Mouse (Mus musculus): ENCODE results near the gene Ube2a. TPM values are rescaled to one million over a fixed set of nuclear protein-coding genes. Genes with fewer than 3 reads are reported as not detected.
"Not testable (repeated sequence)": the region's sequence is repeated elsewhere in the genome, so short reads cannot be mapped to it uniquely, and the experiment has no call there.

Ube2a gene
- polyA plus RNA-seq, 1 experiment from 2014 or later, result 112 TPM

- Histone ChIP-seq H3K27ac (replicated peaks) (no peak overlapping the region), H3K4me1 (no peaks in the 10 kb centered on the region), H3K9ac (no peak overlapping the region), H3K9me3 (replicated peaks) (no peaks in the 10 kb centered on the region), H3K27me3 (no peaks in the 10 kb centered on the region), H3K4me2 (replicated peaks) (no peak overlapping the region), H3K4me3 (replicated peaks) (no peak overlapping the region), H3K36me3 (no peaks in the 10 kb centered on the region)
- ATAC-seq (ENCODE audit: insufficient number of reproducible peaks, low FRiP score, low TSS enrichment, low read depth), result no peak
- WGBS, result 81% methylated on average over 1 of the region's 1 CpGs
Measured at GRCm38 (mm10) chrX:36847152-36847551, 26.5 kb upstream of the Ube2a start.

- 87% methylated on average over 8 of the region's 8 CpGs for WGBS
- Histone ChIP-seq H3K27ac (replicated peaks) (no peak overlapping the region), H3K9me3 (replicated peaks) (no peaks in the 10 kb centered on the region), H3K27me3 (no peaks in the 10 kb centered on the region), H3K9ac (no peak overlapping the region), H3K36me3 (no peaks in the 10 kb centered on the region), H3K4me1 (no peaks in the 10 kb centered on the region), H3K4me3 (replicated peaks) (no peak overlapping the region), H3K4me2 (replicated peaks) (no peak overlapping the region)
- no peak for ATAC-seq (ENCODE audit: insufficient number of reproducible peaks, low FRiP score, low TSS enrichment, low read depth)
Measured at GRCm38 (mm10) chrX:36852631-36853030, 21.1 kb upstream of the Ube2a start.

- H3K4me2 ChIP-seq (replicated peaks), result peak overlapping the region; percentile 44
- H3K9ac ChIP-seq, result no peak overlapping the region
- WGBS, result 15% methylated on average over 41 of the region's 44 CpGs
- peak; percentile 82 for ATAC-seq (ENCODE audit: insufficient number of reproducible peaks, low FRiP score, low TSS enrichment, low read depth)
- peak overlapping the region; percentile 60; the same call in 1 of the 2 replicates for H3K27ac ChIP-seq (replicated peaks)
- no peaks in the 10 kb centered on the region for H3K27me3 ChIP-seq
- no peaks in the 10 kb centered on the region for H3K9me3 ChIP-seq (replicated peaks)
- peak overlapping the region; percentile 46 for H3K4me3 ChIP-seq (replicated peaks)
- H3K36me3 ChIP-seq, result no peaks in the 10 kb centered on the region
- H3K4me1 ChIP-seq, result 0 out of 2 replicates have a peak, but pooled peaks cover 6% of the 10 kb centered on the region
Measured at GRCm38 (mm10) chrX:36863766-36864608, 9.7 kb upstream of the Ube2a start.

- 0 out of 2 replicates have a peak, but pooled peaks cover 6% of the 10 kb centered on the region for H3K4me1 ChIP-seq
- no peak overlapping the region for H3K9ac ChIP-seq
- WGBS, result 46% methylated on average over 8 of the region's 8 CpGs
- no peaks in the 10 kb centered on the region for H3K27me3 ChIP-seq
- no peak for ATAC-seq (ENCODE audit: insufficient number of reproducible peaks, low FRiP score, low TSS enrichment, low read depth)
- no peaks in the 10 kb centered on the region for H3K9me3 ChIP-seq (replicated peaks)
- peak overlapping the region; percentile 46 for H3K4me3 ChIP-seq (replicated peaks)
- H3K4me2 ChIP-seq (replicated peaks), result peak overlapping the region; percentile 31
- no peaks in the 10 kb centered on the region for H3K36me3 ChIP-seq
- no peak overlapping the region for H3K27ac ChIP-seq (replicated peaks)
Measured at GRCm38 (mm10) chrX:36864609-36865328, 8.9 kb upstream of the Ube2a start.

- Histone ChIP-seq H3K9ac (no peak overlapping the region), H3K36me3 (no peaks in the 10 kb centered on the region), H3K9me3 (replicated peaks) (no peaks in the 10 kb centered on the region), H3K27ac (replicated peaks) (no peak overlapping the region), H3K27me3 (no peaks in the 10 kb centered on the region), H3K4me1 (no peaks in the 10 kb centered on the region), H3K4me2 (replicated peaks) (no peak overlapping the region), H3K4me3 (replicated peaks) (no peak overlapping the region)
- WGBS, result 75% methylated on average over 3 of the region's 3 CpGs
- ATAC-seq (ENCODE audit: insufficient number of reproducible peaks, low FRiP score, low TSS enrichment, low read depth), result no peak
Measured at GRCm38 (mm10) chrX:36870372-36870771, 3.3 kb upstream of the Ube2a start.

- H3K36me3 ChIP-seq, result no peaks in the 10 kb centered on the region
- peak; percentile 95 for ATAC-seq (ENCODE audit: insufficient number of reproducible peaks, low FRiP score, low TSS enrichment, low read depth)
- H3K4me2 ChIP-seq (replicated peaks), result peak overlapping the region; percentile 49
- H3K9ac ChIP-seq, result peak overlapping the region; percentile 62
- 17% methylated on average over 55 of the region's 57 CpGs for WGBS
- no peaks in the 10 kb centered on the region for H3K27me3 ChIP-seq
- peak overlapping the region; percentile 80 for H3K27ac ChIP-seq (replicated peaks)
- no peaks in the 10 kb centered on the region for H3K9me3 ChIP-seq (replicated peaks)
- peak overlapping the region; percentile 62 for H3K4me3 ChIP-seq (replicated peaks)
- no peaks in the 10 kb centered on the region for H3K4me1 ChIP-seq
Measured at GRCm38 (mm10) chrX:36874178-36874696, 537 bp downstream of the Ube2a start.

GRCm38 (mm10) chrX:36874704-36875128, 1.0 kb downstream of the Ube2a start:
- Histone ChIP-seq H3K27ac (replicated peaks) (peak overlapping the region; percentile 80), H3K9me3 (replicated peaks) (no peaks in the 10 kb centered on the region), H3K27me3 (no peaks in the 10 kb centered on the region), H3K4me3 (replicated peaks) (peak overlapping the region; percentile 62), H3K4me1 (no peaks in the 10 kb centered on the region), H3K36me3 (no peaks in the 10 kb centered on the region), H3K9ac (peak overlapping the region; percentile 62), H3K4me2 (replicated peaks) (peak overlapping the region; percentile 49)
- 9% methylated on average over 36 of the region's 36 CpGs for WGBS
- ATAC-seq (ENCODE audit: insufficient number of reproducible peaks, low FRiP score, low TSS enrichment, low read depth), result no peak

- no peak overlapping the region for H3K9ac ChIP-seq
- H3K4me1 ChIP-seq, result no peaks in the 10 kb centered on the region
- no peak overlapping the region for H3K27ac ChIP-seq (replicated peaks)
- ATAC-seq (ENCODE audit: insufficient number of reproducible peaks, low FRiP score, low TSS enrichment, low read depth), result no peak
- no peak overlapping the region for H3K4me3 ChIP-seq (replicated peaks)
- no peaks in the 10 kb centered on the region for H3K27me3 ChIP-seq
- H3K9me3 ChIP-seq (replicated peaks), result no peaks in the 10 kb centered on the region
- peaks cover 5% of the 10 kb centered on the region; the same call in 1 of the 2 replicates for H3K36me3 ChIP-seq
- H3K4me2 ChIP-seq (replicated peaks), result no peak overlapping the region
- 73% methylated on average over 1 of the region's 1 CpGs for WGBS
Measured at GRCm38 (mm10) chrX:36884719-36885118, 11.0 kb downstream of the Ube2a start.

- ATAC-seq (ENCODE audit: insufficient number of reproducible peaks, low FRiP score, low TSS enrichment, low read depth); H3K4me3 ChIP-seq (replicated peaks); H3K27me3 ChIP-seq; H3K9me3 ChIP-seq (replicated peaks); H3K27ac ChIP-seq (replicated peaks); H3K4me1 ChIP-seq; H3K4me2 ChIP-seq (replicated peaks); H3K9ac ChIP-seq; H3K36me3 ChIP-seq: not testable (repeated sequence)
- WGBS, result 33% methylated on average over 1 of the region's 1 CpGs
Measured at GRCm38 (mm10) chrX:36898931-36899330, 25.2 kb downstream of the Ube2a start.

- H3K27me3 ChIP-seq, result no peaks in the 10 kb centered on the region
- no peaks in the 10 kb centered on the region for H3K36me3 ChIP-seq
- H3K4me3 ChIP-seq (replicated peaks), result peak overlapping the region; percentile 53; the same call in 1 of the 2 replicates
- H3K4me1 ChIP-seq, result peaks cover 5% of the 10 kb centered on the region; the same call in 1 of the 2 replicates
- H3K9me3 ChIP-seq (replicated peaks), result no peaks in the 10 kb centered on the region
- H3K4me2 ChIP-seq (replicated peaks), result peak overlapping the region; percentile 65
- H3K9ac ChIP-seq, result no peak overlapping the region
- ATAC-seq (ENCODE audit: insufficient number of reproducible peaks, low FRiP score, low TSS enrichment, low read depth), result no peak
- H3K27ac ChIP-seq (replicated peaks), result no peak overlapping the region
- 40% methylated on average over 3 of the region's 3 CpGs for WGBS
Measured at GRCm38 (mm10) chrX:36901655-36902054, 28.0 kb downstream of the Ube2a start.

Data from embryonic facial prominence, embryonic 15.5 days (tissue).